Mouse (Mus musculus) thymus, postnatal 10 days (tissue): Measurements from ENCODE around the gene Arr3.

Experiments used
- DNase-seq, 2 experiments: peaks; one replicate each; pipeline ENCODE4 v3.0.0; 2021; ENCODE audit warnings: low spot score in 2 of 2

Gene Arr3

GRCm38 (mm10) chrX:100605314-100605713 lies at the start of gene Arr3:
Gene Arr3 (plus strand): TSS chrX:100605497.
- no peak for DNase-seq

GRCm38 (mm10) chrX:100556026-100556425 lies 49.3 kb upstream of the Arr3 start:
- no peak for DNase-seq

- no peak for DNase-seq
These were observed 39.6 kb upstream of the Arr3 start for GRCm38 (mm10) chrX:100565696-100566095.

- no peak for DNase-seq
These were observed 33.3 kb upstream of the Arr3 start, which contains the start of gene Awat1 for GRCm38 (mm10) chrX:100571951-100572350. Gene Awat1 (plus strand): TSS chrX:100572251.

GRCm38 (mm10) chrX:100594791-100595190 lies 10.5 kb upstream of the Arr3 start, which contains the start of gene P2ry4:
Gene P2ry4 (minus strand): TSS chrX:100594869.
- no peak for DNase-seq

GRCm38 (mm10) chrX:100597439-100597838 lies 7.9 kb upstream of the Arr3 start:
- DNase-seq = no peak

- no peak for DNase-seq
These were observed 5.5 kb upstream of the Arr3 start for GRCm38 (mm10) chrX:100599755-100600154.

- no peak for DNase-seq
These were observed 13.2 kb downstream of the Arr3 start for GRCm38 (mm10) chrX:100618488-100618887.

GRCm38 (mm10) chrX:100621366-100621765 lies 16.1 kb downstream of the Arr3 start:
- no peak for DNase-seq

GRCm38 (mm10) chrX:100624242-100624641 lies 18.9 kb downstream of the Arr3 start:
- DNase-seq = no peak

GRCm38 (mm10) chrX:100625146-100625545 lies 19.8 kb downstream of the Arr3 start:
- no peak for DNase-seq

GRCm38 (mm10) chrX:100625546-100625801 lies 20.2 kb downstream of the Arr3 start, which contains the start of gene Kif4:
Gene Kif4 (plus strand): TSS chrX:100625737.
- no peak for DNase-seq

- DNase-seq = peak; percentile 81 to 82
These were observed 20.8 kb downstream of the Arr3 start, which contains the start of gene Pdzd11 for GRCm38 (mm10) chrX:100625802-100626793. Gene Pdzd11 (minus strand): TSS chrX:100626568.

GRCm38 (mm10) chrX:100629076-100629475 lies 23.8 kb downstream of the Arr3 start:
- no peak for DNase-seq

GRCm38 (mm10) chrX:100638477-100638876 lies 33.2 kb downstream of the Arr3 start:
- no peak for DNase-seq

- no peak for DNase-seq
These were observed 47.6 kb downstream of the Arr3 start for GRCm38 (mm10) chrX:100652848-100653247.

- no peak for DNase-seq
These were observed 59.5 kb downstream of the Arr3 start for GRCm38 (mm10) chrX:100664825-100665224.
